Mouse (Mus musculus) embryonic fibroblast, embryonic 13.5 days (primary cell): ENCODE data around the gene Acaa1b.

Experiments used
- CTCF ChIP-seq: IDR thresholded peaks from 2 replicates; pipeline ENCODE4 v1.5.1; 2011; ENCODE audit warnings: mild to moderate bottlenecking, control low read depth, low read length, moderate library complexity, borderline replicate concordance; ENCODE audit not compliant: insufficient read depth
- POLR2A ChIP-seq: IDR thresholded peaks from 2 replicates; pipeline ENCODE4 v1.6.1; 2011; ENCODE audit warnings: low read depth, mild to moderate bottlenecking, control low read depth, low read length, moderate library complexity

DNA sequence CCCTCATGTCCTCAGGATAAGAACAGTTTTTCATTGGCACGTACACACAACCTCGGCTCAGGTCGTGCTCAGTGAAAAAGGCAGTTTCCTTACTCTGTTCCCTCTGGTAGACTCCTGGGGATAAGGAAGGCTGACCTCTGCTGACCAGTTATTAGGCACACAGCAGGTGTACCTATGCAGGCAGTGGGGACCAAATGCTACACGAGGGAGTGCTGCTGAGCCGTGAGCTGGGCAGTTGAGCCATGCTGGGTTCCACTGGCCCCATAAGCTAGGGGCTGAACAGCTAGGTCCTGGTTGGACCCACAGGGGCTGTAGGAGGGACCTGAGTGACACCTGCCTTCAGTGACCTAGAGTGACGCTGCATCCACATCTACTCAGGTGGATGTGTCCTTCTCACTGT is 11.3 kb downstream of the Acaa1b start:
- no peak for TF ChIP-seq POLR2A
- no peak for TF ChIP-seq CTCF
